Mouse (Mus musculus) C3H10T1/2 (cell line): ENCODE measurements around the gene Aldh1l2. TPM values are rescaled to one million over a fixed set of nuclear protein-coding genes. Genes with fewer than 3 reads are reported as not detected.

Experiments
- polyA plus RNA-seq, 2 experiments: library from polyadenylated mRNA; unstranded; fragments of >200 nt; fragmentation: generic; extraction: Trizol; gene quantifications; one replicate each; pipeline ENCODE4 v1.2.1; 2012; ENCODE audit warnings: missing spikeins in 2 of 2

Aldh1l2 gene
- polyA plus RNA-seq, result 1 to 10 TPM in 1 of 2 experiments, under 1 TPM in 1; 0.42 to 2.7 TPM

DNA sequence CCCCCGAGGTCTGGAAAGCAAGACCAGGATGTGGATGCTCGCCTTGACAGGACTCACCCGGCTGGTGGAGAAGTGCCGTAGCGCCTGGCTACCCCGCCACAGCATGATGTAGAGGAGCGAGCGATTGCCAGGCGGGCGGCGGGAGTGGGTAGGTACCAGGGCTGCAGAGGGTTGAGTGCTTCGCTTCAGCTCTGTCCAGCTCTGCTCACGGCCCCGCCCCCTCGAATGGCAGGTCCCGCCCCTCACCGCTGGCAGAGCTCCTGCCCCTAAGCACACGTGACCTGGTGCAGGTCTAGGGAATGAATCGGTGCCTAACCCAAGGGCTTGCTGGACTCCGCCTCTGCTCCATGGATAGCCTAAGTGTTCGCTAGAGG, at the start of gene Aldh1l2:
Aldh1l2 (minus strand) TSS at position 231 of the 374 bp plus-strand sequence.

DNA sequence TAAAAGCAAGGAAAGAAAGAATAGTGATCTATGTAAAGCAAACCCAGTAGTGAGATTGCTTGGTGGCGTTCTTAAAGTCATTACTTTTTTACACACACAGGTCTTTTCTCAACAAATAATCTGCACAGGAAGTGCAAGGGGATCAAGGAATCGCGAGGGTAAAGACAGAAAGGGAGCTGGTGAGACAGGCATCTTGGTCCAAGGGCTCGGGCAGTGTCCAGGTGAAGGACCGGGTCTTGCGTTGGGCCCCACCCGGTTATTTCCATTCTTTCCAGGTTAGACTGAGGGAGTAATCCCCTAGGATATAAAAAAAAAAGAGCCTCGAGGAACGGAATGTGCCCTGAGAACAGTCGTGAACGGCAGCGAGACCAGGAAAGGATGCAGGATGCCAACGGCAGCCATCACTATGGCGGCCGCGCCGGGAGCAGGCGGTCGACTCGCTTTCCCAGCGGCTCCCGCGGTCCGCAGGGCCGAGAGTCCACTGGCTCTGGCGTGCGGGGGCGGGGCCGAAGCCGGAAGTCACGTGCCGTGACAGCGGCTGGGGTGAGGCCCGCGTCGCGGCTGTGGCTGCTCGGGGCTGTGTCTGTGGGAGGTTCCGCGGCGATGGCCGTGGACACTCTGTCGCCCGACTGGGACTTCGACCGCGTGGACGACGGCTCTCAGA, 9.6 kb upstream of the Aldh1l2 start, which contains the start of gene Washc4:
Washc4 (plus strand) TSS at position 314 of the 664 bp plus-strand sequence.

Other genes starting within 250 kb of the Aldh1l2 start
- 1 to 10 TPM; 1.1 to 4.0 TPM for gene Slc41a2, start 196.3 kb downstream of the Aldh1l2 start, polyA plus RNA-seq
- gene D10Wsu102e, start 173.9 kb downstream of the Aldh1l2 start, polyA plus RNA-seq, result under 1 TPM; 0.13 to 0.41 TPM
- gene Washc4, start 9.6 kb upstream of the Aldh1l2 start, polyA plus RNA-seq, result 1 to 10 TPM in 1 of 2 experiments, under 1 TPM in 1; 0.41 to 2.8 TPM
- 10 to 100 TPM in 1 of 2 experiments, 1 to 10 TPM in 1; 2.1 to 41.6 TPM for gene Appl2, start 114.6 kb upstream of the Aldh1l2 start, polyA plus RNA-seq
- under 1 TPM; 0.08 to 0.14 TPM for gene 1500009L16Rik, start 188.7 kb upstream of the Aldh1l2 start, polyA plus RNA-seq